ENCODE assay signal across 8 mouse cellular contexts in genomic region chr11:20231128-20231878, GRCm38 (mm10). TPM values are rescaled to one million over a fixed set of nuclear protein-coding genes. Genes with fewer than 3 reads are reported as not detected.
DNase-seq lines count a peak whose midpoint lies in the region; ATAC-seq and TF ChIP-seq lines count a peak whose summit lies in the region.

No protein-coding gene starts in this region.

- H3K4me3 ChIP-seq in kidney, embryonic 15.5 days (replicated peaks), result no peak overlapping the region
- H3K4me3 ChIP-seq in megakaryocyte, embryonic 14.5 days (replicated peaks), result peak overlapping the region; percentile 80

- H3K27ac ChIP-seq in kidney, embryonic 15.5 days, result peak overlapping the region; percentile 75

- no peaks in the 10 kb centered on the region for H3K9me3 ChIP-seq in kidney, embryonic 15.5 days (replicated peaks)
- no peaks in the 10 kb centered on the region for H3K9me3 ChIP-seq in megakaryocyte, embryonic 14.5 days

- H3K27me3 ChIP-seq in kidney, embryonic 15.5 days, result no peaks in the 10 kb centered on the region
- no peaks in the 10 kb centered on the region for H3K27me3 ChIP-seq in megakaryocyte, embryonic 14.5 days (replicated peaks)

- peak; percentile 11; the same call in 1 of the 2 replicates for TF ChIP-seq CTCF in brain, embryonic 14.5 days (IDR thresholded peaks at IDR 0.05; ENCODE audit: borderline replicate concordance, extremely low read depth, insufficient read depth, insufficient read length)

- WGBS in kidney, embryonic 15.5 days, result 68% methylated on average over 8 of the region's 8 CpGs

- H3K36me3 ChIP-seq in kidney, embryonic 15.5 days, result peaks cover 93% of the 10 kb centered on the region
- peaks cover 85% of the 10 kb centered on the region for H3K36me3 ChIP-seq in megakaryocyte, embryonic 14.5 days (replicated peaks; ENCODE audit: low read length)

- no peak for TF ChIP-seq POLR2A in brain, embryonic 14.5 days (IDR thresholded peaks at IDR 0.05; ENCODE audit: borderline replicate concordance, extremely low read depth, insufficient read depth, insufficient read length, poor library complexity, severe bottlenecking)

- no peak overlapping the region for H3K4me2 ChIP-seq in kidney, embryonic 15.5 days

- no peak overlapping the region for H3K9ac ChIP-seq in kidney, embryonic 15.5 days

- peak; percentile 70 for ATAC-seq in kidney, embryonic 15.5 days (replicated peaks; ENCODE audit: low FRiP score)

- DNase-seq in layer of hippocampus, adult 11-12 months (ENCODE audit: low spot score), result peak; percentile 50
- DNase-seq in layer of hippocampus, adult 8-10 months (ENCODE audit: low spot score in 2 of 2), result no peak
- peak; percentile 63 for DNase-seq in brain, embryonic 14.5 days (ENCODE audit: low read depth)
- DNase-seq in heart, adult 9 months (ENCODE audit: low spot score in 2 of 2), result peak; percentile 82 to 94
- no peak for DNase-seq in cerebellum, adult 11-12 months
- no peak for DNase-seq in urinary bladder, postnatal 25 days (ENCODE audit: low spot score)

- no peaks in the 10 kb centered on the region for H3K4me1 ChIP-seq in kidney, embryonic 15.5 days
- peaks cover 83% of the 10 kb centered on the region for H3K4me1 ChIP-seq in megakaryocyte, embryonic 14.5 days

RNA-seq across cellular contexts. Expression of gene Cep68, which starts 17.9 kb away (rescaled TPM):
- total RNA-seq in layer of hippocampus, adult 8-10 months (2022), result 10 to 100 TPM; 33.4 to 37.1 (median 34.7) TPM
- 26.3 and 26.5 TPM in 2 replicates for polyA plus RNA-seq in brain, embryonic 14.5 days (2012; rRNA removed)
- 35.0 and 38.6 TPM in 2 replicates for polyA plus RNA-seq in kidney, embryonic 15.5 days (2015; fragmentation: Nextera tagmentation; extraction: Ambion mirVana)
- polyA plus RNA-seq in megakaryocyte, embryonic 14.5 days (2012; ENCODE audit: insufficient read depth, low replicate concordance), result 4.7 and 15.5 TPM in 2 replicates

RNA-seq across cellular contexts. Expression of gene Rab1a, which starts 30.1 kb away (rescaled TPM):
- total RNA-seq in layer of hippocampus, adult 8-10 months (2022), result 100 to 1,000 TPM; 150 to 170 (median 163) TPM
- 214 TPM in 2 replicates for polyA plus RNA-seq in brain, embryonic 14.5 days (2012; rRNA removed)
- 255 and 287 TPM in 2 replicates for polyA plus RNA-seq in kidney, embryonic 15.5 days (2015; fragmentation: Nextera tagmentation; extraction: Ambion mirVana)
- polyA plus RNA-seq in megakaryocyte, embryonic 14.5 days (2012; ENCODE audit: insufficient read depth, low replicate concordance), result 6.5 and 33.5 TPM in 2 replicates

Comparison
In these comparisons a context has a peak if more than half of its experiments do, and no peak if none do; other contexts are left out.
1. DNase-seq: peak in layer of hippocampus, adult 11-12 months (single experiment), brain, embryonic 14.5 days (single experiment) and heart, adult 9 months (2 of 2); none in layer of hippocampus, adult 8-10 months (0 of 2), cerebellum, adult 11-12 months (single experiment) and urinary bladder, postnatal 25 days (single experiment).